Mouse (Mus musculus) MN1 (cell line): ENCODE data around the gene Sulf2.

ENCODE experiments used
- DNase-seq: peaks from one replicate; pipeline ENCODE4 v3.0.0-alpha.2; 2016; ENCODE audit warnings: low spot score

Gene Sulf2

GRCm38 (mm10) chr2:166149482-166149881 is 6.0 kb downstream of the Sulf2 start:
- DNase-seq: no peak

DNA sequence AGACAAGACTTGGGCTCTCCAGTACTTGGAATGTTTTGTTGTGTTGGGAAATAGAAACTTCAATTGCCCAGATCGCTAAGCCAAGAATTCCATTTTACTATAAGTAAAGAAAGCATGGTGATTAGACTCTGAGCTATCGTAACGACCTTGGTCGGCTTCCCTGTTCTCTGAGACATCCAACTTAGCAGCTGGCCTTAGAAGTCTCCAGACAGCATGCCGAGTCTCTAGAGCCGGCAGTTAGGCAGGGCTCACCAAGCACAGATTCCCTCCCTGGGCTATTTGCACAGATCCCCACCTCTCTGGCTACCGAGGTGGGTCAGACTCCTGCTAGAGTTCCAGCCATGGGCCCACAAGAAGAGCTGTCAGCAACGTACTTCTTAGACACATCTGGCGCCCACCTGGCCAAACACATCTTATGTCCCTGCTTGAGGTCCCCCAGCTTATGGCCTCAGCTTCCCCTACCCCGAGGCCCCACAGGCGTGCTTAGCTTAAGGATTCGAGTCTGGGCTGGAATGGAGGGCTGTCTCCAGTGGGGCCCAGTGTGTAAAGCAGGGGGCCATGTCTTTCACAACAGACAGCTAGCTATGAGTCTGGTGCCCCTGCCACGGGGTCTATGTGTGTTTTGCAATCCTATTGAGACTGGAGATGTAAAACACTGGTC is 6.7 kb downstream of the Sulf2 start:
- no peak for DNase-seq

GRCm38 (mm10) chr2:166147930-166148651 is 7.4 kb downstream of the Sulf2 start:
- DNase-seq: no peak

GRCm38 (mm10) chr2:166146446-166146845 is 9.0 kb downstream of the Sulf2 start:
- DNase-seq: no peak

DNA sequence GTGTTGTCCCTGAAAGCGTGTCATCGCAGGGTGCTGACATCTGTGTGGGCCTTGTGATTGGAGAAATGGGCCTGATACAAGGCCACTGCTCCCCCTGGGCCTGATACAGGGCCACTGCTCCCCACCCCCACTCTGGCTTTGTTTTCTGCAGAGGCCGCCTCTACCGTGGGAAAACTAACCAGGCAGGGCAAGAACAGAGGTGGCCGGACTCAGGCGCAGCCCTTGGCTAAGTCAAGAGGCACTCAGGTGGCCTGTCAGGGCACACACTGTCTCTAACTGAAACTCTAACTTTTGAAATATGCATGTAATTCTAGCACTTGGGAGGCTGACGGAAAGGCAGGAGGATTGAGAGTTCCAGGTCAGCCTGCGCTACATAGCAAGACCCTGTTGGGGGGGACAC is 10.4 kb downstream of the Sulf2 start:
- DNase-seq: no peak

- DNase-seq: peak; percentile 77
Measured at GRCm38 (mm10) chr2:166143871-166144270, 11.6 kb downstream of the Sulf2 start.

DNA sequence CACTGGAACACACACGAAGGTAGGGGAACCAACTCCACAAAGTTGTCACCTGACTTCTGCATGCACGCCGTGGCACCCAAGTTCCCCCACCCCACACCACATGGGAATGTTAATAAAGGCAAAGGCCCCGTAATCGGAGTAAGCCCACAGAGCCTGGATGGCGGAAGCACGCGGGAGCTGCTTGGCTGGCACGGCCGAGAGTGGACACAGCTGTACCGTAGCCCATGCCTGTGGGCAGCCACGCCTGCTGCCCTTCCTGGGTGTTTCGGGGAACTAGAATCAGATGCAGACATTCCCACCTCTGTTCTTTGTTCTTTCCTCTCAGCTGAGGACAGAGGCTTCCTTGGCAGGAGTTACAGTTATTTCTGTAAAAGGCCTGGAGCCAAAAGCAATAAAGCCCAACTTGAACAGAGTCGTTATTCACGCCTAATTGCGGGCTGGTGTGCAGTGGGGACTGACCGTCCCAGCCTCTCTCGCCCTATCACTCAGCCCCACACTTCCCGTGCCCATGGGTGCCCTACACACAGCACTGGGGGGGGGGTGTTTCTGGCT is 12.8 kb downstream of the Sulf2 start:
- peak; percentile 69 for DNase-seq

DNA sequence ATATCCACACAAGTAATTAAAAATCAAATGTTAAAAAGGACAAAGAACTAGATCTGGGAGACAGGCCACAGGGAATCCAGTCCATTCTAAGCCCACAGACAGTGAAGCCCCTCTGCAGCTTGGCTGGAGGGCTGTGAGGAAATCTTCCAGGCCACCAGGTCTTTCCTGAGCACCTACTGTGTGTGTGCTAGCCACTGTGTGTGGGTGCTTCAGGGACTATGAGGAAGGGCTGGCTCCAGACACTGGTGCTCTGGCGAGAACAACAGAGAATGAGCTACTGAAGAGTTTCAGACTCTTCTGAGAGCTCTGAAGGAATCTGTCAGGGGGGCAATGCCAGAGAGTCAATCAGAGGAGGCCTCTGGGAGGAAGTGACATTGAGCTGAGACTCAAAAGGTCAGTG is 13.6 kb downstream of the Sulf2 start:
- no peak for DNase-seq

GRCm38 (mm10) chr2:166141039-166141438 is 14.4 kb downstream of the Sulf2 start:
- DNase-seq: no peak

GRCm38 (mm10) chr2:166140427-166140826 is 15.0 kb downstream of the Sulf2 start:
- peak; percentile 51 for DNase-seq

- no peak for DNase-seq
Measured at GRCm38 (mm10) chr2:166138308-166138707, 17.2 kb downstream of the Sulf2 start.

DNA sequence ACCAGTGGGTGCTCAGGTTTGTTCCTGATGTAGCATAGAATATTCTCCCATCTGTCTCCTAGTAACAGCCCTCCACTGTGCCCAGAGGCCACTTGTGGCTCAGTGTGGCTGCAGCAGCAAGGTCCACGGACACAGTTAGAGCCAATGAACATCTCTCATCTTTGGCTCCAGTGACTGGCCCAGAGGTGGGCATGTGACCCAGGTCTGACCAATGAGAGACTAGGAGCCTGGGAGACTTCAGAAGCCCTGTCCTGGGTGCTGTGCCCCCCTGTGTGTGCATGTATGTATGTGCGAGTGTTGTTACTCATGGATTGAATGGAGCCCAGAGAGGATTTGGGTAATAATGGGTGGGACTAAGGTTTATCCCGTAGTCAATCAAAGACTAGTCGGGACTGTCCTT is 18.0 kb downstream of the Sulf2 start:
- no peak for DNase-seq

GRCm38 (mm10) chr2:166135711-166136485 is 19.6 kb downstream of the Sulf2 start:
- peak; percentile 81 for DNase-seq

DNA sequence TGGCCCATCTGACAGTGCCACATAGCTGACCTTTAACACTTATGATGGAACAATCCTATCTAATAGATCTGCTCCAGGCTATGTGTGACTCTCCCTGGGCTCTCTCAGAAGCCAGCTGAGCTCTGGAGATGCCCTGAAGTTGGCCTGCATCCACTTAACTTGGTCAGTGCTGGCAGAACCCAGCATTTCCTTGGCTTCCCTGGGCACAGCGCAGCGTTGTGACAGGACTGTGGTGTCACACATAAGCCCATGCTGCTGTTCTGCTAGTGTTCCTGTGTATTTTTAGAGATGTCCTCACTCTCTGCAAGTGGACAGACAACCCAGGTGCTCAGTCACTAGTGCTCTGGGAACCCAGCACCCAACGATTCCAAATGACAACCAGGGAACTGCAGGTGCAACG is 26.7 kb downstream of the Sulf2 start:
- no peak for DNase-seq

DNA sequence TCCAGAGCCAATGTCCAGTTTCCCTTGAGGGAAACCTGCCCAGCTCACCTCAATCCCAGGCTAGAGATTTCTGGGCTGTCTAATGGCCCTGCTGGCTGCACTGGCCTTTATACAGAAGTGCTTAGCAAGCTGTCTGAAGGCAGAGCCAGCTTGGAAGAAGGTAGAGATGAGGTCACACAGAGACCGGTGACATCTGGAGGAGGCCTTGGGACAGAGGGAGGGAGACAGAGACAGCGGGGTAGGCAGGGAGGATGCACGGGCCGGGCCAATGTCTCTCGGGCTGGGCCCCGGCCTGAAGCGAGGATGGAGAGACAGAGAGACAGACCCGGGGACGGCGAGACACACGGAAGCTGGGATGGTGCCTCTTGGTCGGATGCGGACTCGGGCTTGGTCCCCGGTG is 27.4 kb downstream of the Sulf2 start:
- DNase-seq: no peak

- DNase-seq: no peak
Measured at GRCm38 (mm10) chr2:166126343-166126742, 29.1 kb downstream of the Sulf2 start.

DNA sequence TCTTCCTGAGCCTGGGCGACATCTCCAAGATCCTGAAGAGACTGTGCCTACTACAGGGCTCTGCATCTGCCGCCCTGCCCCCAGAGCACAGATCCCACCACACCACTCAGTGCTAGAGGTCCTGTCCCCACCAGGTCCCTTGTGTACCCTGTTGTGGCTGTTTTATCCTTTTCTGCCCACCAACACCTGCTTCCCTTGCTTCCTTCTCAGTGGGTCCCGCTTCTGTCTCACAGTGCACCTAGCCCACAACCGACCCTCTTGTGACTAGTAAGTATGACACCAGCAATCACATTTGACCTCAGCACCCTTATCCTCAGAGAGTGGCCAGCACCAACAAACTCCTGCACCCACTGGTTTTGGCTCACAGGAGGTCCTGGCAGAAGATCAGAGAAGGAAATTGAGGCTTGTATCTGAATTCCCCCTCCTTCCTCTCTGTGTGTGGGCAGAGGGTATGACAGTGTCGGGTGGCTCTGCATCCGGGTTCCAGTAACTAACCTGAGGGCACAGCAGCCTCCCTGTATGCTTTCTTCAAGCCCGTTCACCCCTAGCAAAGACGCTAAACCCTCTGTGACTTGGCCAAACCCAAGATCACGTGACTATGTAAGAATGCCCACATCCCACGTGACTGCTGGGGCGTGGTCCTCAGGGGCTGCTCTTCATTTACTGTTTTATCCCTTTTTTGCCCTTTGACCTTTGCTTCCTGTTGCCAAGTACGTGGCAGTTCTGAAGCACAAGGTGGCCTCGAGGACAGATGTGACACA is 29.8 kb downstream of the Sulf2 start:
- DNase-seq: no peak

DNA sequence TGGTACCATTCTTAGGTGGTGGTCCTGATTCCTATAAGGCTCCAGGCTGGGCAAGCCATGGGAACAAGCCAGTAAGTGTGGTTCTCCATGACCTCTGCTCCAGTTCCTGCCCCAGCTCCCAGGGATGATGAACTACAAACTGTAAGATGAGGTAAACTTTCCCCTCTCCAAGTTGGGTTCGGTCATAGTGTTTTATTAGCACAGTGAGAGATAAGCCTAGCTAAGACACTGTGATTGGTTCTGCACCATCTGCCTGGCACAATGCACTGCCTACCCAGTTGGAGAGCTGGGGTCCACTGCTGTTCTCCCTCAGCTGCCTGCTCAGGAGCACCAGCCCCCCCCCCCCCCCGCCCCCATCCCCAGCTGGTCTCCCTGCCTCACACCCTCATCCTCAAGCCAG is 30.4 kb downstream of the Sulf2 start:
- no peak for DNase-seq

DNA sequence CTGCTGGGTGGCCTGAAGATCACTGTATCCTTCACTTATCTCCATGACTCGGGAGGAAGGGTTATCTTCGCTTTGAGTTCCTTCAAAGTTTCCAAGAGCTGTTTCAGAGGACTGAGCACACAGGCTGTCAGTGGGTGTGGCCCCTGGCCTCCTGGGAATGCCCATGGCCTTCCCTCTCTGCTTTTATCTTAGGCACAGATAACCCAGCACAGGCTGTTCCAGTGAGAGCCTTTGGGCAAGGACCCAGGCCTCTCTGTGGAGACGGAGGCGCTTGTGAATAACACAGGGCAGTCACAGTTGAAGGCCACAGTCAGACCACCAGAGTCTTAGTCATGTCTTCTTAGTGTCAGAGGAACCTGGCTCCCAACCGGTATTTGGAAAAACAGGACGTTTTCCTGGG is 32.7 kb downstream of the Sulf2 start:
- peak; percentile 21 for DNase-seq

DNA sequence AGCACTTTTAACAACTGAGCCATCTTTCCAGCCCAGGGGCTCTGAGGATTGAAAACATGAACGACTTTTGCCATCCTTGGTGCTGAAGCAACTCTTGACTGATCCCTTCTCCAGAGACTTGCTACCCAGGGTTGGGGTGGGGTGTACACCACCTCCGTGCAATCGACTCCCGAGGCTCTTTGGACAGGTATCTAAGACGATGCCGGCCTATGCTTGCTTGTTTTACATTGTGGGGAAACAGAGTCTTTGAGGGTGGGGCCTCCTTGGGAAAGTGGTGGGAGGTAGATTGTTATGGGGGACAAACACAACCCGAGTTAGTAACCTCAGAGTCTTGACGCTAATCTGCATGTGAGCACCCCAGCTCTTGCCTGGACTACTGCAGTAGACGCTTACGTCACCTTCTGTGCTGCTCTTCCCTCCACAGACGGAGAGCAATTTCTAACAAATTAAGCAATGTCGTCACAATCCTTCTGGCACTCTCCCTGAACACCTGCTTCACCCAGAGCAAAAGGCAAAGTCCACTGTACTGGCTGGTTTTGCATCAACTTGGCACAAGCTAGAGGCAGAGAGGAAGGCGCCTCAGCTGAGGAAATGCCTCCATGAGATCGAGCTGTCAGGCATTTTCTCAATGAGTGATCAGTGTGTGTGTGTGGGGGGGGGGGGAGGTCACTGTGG is 33.6 kb downstream of the Sulf2 start:
- DNase-seq: no peak

- DNase-seq: no peak
Measured at GRCm38 (mm10) chr2:166119992-166120391, 35.5 kb downstream of the Sulf2 start.
